Mouse (Mus musculus) naive thymus-derived CD4-positive, alpha-beta T cell, adult 2 months (primary cell): Measurements from ENCODE around the gene Aatf.

Experiments used
- DNase-seq: peaks from one replicate; pipeline ENCODE4 v3.0.0-alpha.2; 2011; ENCODE audit warnings: low read depth

The Aatf gene

GRCm38 (mm10) chr11:84373122-84373521, 140.2 kb downstream of the Aatf start:
- DNase-seq: no peak
